18 mouse cellular contexts compared by ENCODE assay signal in genomic region chr2:91701366-91701765, GRCm38 (mm10). TPM values are rescaled to one million over a fixed set of nuclear protein-coding genes. Genes with fewer than 3 reads are reported as not detected.
DNase-seq lines count a peak whose midpoint lies in the region.
"Had no signal": no experiment of that assay in that cellular context is flagged by ENCODE, and none has a peak within 500 bp of the region (broad histone marks: within the 10 kb centered on the region; RNA-seq: fewer than 3 reads in every experiment).

No protein-coding gene starts in this region.

- DNase-seq in cerebellum, adult 9-11 months: peak; percentile 28
- no peak for DNase-seq in cerebellum, adult 11-12 months
- peak; percentile 63 for DNase-seq in heart, adult 11 months
- no peak for DNase-seq in heart, adult 18-20 months
- DNase-seq in brain, adult 2 months (ENCODE audit: low read depth, low spot score): peak; percentile 47
- no peak for DNase-seq in spleen, postnatal 14 days (ENCODE audit: low spot score in 2 of 2)
- DNase-seq: adrenal gland, postnatal 10 days; adrenal gland, postnatal 36 days; B cell, adult 2 months; cerebellum, adult 8-10 months; forebrain, postnatal 0 days; gastrocnemius, adult 2 months; gastrocnemius, postnatal 14 days; heart, adult 2 months; heart, postnatal 14 days; heart, postnatal 4 days; kidney, adult 18-20 months; kidney, adult 9 months had no signal

RNA-seq across cellular contexts. Expression of gene Atg13, which starts 9.0 kb away (rescaled TPM):
- total RNA-seq in heart, adult 18-20 months (2021): 10 to 100 TPM; 49.7 to 53.9 TPM

RNA-seq across cellular contexts. Expression of gene Harbi1, which starts 9.3 kb away (rescaled TPM):
- 1 to 10 TPM; 8.0 to 8.4 TPM for total RNA-seq in heart, adult 18-20 months (2021)

RNA-seq across cellular contexts. Expression of gene Ambra1, which starts 28.6 kb away (rescaled TPM):
- total RNA-seq in heart, adult 18-20 months (2021): 10 to 100 TPM; 14.5 to 16.6 TPM

RNA-seq across cellular contexts. Expression of gene Arhgap1, which starts 51.7 kb away (rescaled TPM):
- 10 to 100 TPM; 22.1 to 26.5 TPM for total RNA-seq in heart, adult 18-20 months (2021)

RNA-seq across cellular contexts. Expression of gene Zfp408, which starts 51.8 kb away (rescaled TPM):
- total RNA-seq in heart, adult 18-20 months (2021): 1 to 10 TPM; 3.6 to 4.6 TPM

Comparison
In these comparisons a context has a peak if more than half of its experiments do, and no peak if none do; other contexts are left out.
1. DNase-seq: peak in cerebellum, adult 9-11 months (single experiment), heart, adult 11 months (single experiment) and brain, adult 2 months (single experiment); none in cerebellum, adult 11-12 months (single experiment), heart, adult 18-20 months (0 of 2) and spleen, postnatal 14 days (0 of 2).